Mouse (Mus musculus) cerebellum, postnatal 10 days (tissue): ENCODE data around the gene Stag2.

ENCODE experiments used
- DNase-seq, 2 experiments: peaks; one replicate each; pipeline ENCODE4 v3.0.0; 2021; ENCODE audit warnings: mixed read lengths in 2 of 2

Stag2 gene

GRCm38 (mm10) chrX:42148788-42149556 lies at the start of gene Stag2:
TSS of gene Stag2 (plus strand) at chrX:42149317.
- peak; percentile 91 to 92 for DNase-seq

GRCm38 (mm10) chrX:42107137-42107536 lies 42.0 kb upstream of the Stag2 start:
- no peak for DNase-seq

DNA sequence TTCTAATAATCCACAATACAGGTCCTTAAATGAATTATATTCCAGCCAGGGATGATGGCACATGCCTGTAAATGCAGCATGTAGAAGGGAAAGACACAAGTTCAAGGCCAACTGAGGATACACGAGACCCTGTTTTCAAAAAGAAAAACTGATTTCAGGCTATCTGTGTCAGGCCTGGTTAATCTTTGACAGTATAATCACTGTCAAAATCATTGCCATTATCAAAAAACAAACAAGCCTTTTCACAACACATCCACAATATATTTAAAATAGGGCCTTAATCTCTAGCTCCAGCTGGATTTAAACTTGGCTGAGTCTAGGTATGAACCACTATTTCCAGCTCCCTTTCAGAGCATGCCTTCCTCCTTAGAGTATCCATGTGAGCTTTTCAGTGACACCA lies 38.5 kb upstream of the Stag2 start:
- no peak for DNase-seq

GRCm38 (mm10) chrX:42119442-42120048 lies 29.6 kb upstream of the Stag2 start:
- no peak for DNase-seq

DNA sequence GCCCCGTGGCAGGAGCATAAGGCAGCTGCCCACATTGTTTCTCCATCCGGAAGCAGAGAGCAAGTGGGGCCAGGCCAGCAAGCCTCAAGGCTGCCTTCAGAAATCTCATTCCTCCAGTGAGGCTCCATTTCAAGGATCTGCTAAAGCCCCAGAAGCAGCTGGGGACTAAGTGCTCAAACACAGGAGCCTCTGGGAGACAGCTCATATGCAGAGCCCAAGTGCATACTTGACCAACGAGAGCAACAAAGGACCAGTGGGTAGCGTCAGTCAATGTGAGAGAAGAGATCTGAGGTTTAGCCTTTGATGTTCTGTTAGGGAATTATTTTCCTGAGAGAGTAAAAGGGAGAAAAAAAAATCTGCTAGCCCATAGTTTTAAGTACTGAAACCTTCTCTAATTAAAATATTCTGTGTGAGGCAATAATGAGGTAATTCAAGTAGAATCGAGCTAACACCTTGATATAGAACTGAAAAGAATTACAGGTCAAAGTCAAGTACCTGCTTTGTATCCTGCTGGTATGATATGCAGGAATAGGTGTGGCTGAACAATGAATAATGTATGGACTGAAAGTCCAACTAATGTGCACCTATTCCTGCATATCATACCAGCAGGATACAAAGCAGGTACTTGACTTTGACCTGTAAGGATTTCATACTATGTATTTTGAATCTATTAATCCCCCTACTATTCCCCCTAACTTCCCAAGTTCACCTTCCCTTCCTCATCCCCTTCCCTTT lies 24.0 kb upstream of the Stag2 start:
- DNase-seq = no peak

DNA sequence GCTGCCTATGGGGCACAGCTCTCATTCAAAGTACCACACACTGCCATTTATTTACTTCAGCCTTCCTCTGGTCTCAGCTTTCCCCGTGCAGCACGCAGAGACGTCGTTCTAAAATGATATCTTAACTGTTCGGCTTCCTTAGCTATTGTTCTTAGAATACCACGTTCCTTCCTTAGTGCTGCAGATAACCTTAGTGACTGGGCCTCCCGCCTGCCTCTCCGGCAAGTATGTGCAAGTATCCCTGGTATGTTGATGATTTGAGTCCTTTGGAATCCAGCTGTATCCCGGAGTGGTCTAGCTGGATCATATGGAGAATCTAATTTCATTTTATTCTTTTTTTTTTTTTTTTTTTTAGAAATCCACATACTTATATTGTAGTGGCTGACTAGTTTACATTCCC lies 9.2 kb upstream of the Stag2 start:
- DNase-seq = no peak

GRCm38 (mm10) chrX:42142620-42143019 lies 6.5 kb upstream of the Stag2 start:
- no peak for DNase-seq

GRCm38 (mm10) chrX:42143991-42144390 lies 5.1 kb upstream of the Stag2 start:
- no peak for DNase-seq

- DNase-seq = peak; percentile 9 to 13
Observed at GRCm38 (mm10) chrX:42148016-42148451, 1.1 kb upstream of the Stag2 start.

DNA sequence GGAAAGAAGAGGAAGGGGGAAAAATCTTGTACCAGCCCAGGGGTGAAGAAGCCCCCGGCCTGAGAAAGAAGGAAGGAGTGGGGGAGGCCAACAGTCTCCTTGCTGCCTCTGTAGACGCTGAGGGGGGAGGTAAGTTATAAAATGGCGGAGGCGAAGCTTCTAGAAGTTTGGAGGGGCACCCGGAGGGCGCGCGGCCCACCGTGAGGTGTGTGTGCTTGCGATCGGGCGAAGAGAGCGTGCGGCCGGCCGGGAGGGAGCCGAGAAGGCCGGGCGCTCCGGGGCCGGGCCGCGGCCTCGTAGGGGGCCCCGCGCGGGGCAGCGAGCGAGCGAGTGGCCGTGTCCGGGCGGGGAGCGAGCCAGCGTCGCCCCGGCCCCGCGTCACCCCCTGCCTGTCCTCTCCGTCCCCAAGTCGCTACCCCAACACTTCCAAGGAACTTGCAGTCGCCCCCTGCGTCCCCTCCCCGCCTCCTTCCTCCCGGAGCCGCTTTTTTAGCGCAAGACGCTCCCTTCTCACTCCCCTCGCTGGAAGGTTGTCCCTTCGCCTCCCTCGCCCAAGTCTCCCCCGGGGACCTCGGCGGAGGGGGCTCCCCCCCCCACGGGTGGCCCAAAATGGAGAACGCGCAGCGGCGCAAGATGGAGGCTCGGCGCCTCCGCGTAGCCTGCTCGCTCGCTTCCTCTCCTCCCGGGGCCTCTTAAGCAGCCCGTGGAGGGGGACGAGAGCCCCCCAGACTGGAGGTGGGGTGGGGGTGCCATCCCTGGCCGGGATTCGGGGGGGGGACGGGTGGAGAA lies 634 bp downstream of the Stag2 start:
- DNase-seq = peak; percentile 68 to 78

DNA sequence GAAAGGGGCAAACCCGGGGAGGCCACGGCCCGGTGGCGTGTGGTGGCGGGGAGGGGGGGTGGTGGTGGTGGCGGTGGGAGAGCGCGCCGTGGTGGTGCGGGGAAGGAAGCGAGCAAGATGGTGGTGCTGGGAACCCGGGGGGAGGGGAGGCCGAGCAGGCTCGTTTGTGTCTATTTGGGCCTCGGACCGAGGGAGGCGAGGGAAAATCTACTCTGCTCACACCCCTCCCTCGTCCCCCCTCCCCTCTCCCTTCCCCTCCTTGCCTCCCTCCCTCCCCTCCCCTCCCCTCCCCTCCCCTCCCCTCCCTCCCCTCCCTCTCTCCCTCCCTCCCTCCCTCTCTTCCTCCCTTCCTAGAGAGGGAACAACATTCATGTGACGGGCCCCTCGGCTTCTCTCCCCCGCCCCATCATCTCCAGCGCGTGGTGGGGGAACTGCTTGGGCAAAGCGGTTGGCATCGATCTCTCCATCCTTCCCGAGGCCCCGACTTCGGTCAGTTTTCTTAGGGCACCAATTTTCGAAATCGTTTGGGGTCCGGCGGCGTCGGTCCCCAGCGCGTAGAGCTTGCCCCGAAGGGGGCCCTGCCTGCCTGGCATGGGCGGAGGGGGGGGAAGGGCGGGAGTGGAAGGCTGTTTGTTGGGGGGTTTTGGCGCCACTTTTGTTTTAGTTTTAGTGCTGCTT lies 1.4 kb downstream of the Stag2 start:
- peak; percentile 92 to 94 for DNase-seq

- no peak for DNase-seq
Observed at GRCm38 (mm10) chrX:42151024-42151754, 2.1 kb downstream of the Stag2 start.

DNA sequence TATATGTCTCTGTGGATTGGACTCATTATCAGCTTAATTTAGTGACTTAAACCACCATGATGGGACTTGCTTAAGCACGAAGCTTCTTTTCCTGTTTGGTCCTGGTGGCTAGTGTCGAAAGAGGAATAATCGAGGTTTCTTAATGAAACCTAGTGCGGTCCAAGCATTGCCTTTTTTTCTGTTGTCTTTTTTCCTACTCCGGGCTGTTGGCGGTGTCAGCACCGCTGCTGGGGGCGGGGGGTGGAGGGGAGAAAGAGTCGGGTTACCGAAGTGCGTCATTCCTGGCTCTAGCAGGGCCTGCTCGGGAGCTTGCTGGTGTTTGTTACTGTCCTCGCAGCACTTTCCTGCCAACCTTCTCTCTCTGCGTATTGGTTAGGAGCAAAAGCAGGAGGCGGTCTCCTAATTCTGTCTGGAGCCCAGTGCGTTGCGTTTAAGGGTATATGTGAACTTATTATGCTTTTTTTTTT lies 2.8 kb downstream of the Stag2 start:
- DNase-seq = peak; percentile 87 to 91

DNA sequence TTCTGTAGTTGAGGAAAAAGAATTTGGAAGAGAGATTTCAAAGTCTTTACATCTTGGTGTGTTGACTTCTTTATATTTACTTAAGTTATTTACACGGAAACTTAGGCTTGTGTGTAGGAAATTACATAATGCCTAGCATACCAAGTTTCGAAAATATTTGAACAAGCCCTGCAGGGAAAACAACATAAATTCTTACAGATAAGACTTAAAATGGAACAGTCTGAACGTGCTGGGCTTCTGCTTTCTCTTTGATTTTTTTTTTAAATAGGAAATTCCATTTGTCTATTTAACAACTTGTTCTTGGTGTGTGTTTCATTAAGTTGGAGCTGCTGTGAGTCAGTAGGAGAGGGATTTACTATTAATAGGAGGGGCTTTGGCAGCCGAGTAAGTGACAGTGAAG lies 3.9 kb downstream of the Stag2 start:
- DNase-seq = peak in 1 of 2 experiments; percentile 3

DNA sequence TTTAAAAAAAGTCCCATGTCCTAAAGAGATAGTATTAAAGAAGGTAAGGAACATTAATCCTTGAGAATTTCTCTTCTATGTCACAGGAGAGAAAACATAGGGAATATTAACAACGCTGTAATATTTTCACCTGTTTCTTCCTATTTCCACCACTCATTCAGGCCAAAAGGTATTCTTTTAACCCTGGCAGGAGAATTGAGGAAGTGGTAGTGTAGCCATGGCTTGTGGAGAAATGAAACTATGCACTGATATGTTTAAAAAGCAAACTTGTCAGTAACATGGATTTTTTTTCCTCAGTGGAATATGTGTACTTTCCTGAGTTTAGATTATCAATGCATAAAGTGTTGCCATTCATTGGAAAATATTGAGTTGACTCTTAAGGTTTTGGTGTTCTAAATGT lies 16.3 kb downstream of the Stag2 start:
- DNase-seq = no peak

GRCm38 (mm10) chrX:42170811-42171210 lies 21.7 kb downstream of the Stag2 start:
- DNase-seq = no peak

DNA sequence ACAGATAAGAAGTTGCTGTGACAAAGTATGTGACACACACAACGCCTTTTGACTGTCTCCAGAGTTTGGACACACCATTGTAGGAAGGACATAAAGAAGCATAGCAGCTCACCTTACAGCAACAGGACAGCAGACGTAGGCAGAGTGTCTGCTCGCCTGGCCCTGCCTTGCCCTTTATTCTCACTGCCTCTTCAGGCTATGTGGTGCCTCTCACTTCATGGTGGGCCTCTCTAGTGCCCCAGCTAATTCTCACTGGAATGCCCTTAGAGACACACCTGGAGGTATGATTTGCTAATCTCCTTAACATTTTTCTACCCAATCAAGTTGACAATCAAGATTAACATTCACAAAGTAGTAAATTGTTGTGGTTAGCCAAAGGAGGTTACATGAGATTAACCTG lies 38.5 kb downstream of the Stag2 start:
- DNase-seq = no peak

- no peak for DNase-seq
Observed at GRCm38 (mm10) chrX:42188825-42189426, 39.8 kb downstream of the Stag2 start.

DNA sequence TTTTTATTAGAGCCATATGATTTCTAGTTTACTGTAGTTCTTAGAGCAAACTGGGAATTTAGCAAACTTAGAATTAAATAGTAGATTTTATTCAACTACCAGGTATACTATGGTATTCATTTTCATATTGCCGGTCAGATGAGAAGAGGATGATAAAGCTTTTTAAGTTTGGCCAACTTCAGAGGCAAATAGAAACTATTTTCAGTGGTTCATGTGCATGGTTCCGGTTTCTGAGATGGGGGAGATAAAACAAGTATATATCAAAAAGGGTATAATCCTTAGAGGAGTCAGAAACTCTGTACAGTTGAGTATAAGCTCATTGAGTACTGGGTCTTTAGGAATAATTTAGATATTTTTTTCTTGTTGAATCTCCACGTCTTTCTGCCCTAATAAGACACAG lies 45.5 kb downstream of the Stag2 start:
- no peak for DNase-seq

DNA sequence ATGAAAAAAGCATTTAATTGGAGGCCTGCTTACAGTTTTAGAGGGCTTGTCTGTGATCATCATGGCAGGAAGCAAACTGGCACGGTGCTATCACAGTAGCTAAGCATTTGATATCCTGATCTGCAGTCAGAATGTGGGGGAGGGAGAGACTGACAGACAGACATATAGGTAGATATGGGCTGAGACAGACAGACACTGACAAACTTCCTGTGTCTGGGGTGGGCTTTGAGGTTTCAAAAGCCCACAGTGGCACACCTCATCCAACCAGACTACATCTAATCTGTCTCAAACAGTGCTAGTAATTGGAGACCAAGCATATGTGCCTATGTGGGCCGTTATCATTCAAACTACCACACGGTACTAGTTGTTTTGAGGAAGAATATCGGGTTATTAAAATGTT lies 53.4 kb downstream of the Stag2 start:
- DNase-seq = no peak

DNA sequence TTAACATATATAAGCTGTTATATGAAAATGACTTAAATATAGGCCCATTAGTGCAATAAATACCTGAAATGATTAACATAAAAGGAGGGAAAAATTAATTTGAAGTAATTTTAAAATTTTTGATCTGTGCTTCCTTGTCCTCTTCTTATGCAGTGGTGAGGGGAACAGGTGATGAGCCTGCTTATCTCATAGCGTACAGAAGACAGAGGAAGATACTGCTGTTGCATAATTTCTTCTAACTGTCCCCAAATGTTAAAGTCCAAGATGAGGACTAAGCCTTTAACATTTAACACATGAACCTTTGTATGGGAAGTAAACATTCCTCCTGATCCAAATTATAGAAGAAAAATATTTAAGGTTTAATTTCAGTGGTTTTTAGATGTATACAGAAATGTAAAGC lies 66.6 kb downstream of the Stag2 start:
- no peak for DNase-seq
